Mouse (Mus musculus): ENCODE measurements around the gene Chrm1. TPM values are rescaled to one million over a fixed set of nuclear protein-coding genes. Genes with fewer than 3 reads are reported as not detected.

Gene Chrm1
- total and polyA plus RNA-seq, 3 experiments, result under 0.01 to 0.01 TPM; not detected in 1

DNA sequence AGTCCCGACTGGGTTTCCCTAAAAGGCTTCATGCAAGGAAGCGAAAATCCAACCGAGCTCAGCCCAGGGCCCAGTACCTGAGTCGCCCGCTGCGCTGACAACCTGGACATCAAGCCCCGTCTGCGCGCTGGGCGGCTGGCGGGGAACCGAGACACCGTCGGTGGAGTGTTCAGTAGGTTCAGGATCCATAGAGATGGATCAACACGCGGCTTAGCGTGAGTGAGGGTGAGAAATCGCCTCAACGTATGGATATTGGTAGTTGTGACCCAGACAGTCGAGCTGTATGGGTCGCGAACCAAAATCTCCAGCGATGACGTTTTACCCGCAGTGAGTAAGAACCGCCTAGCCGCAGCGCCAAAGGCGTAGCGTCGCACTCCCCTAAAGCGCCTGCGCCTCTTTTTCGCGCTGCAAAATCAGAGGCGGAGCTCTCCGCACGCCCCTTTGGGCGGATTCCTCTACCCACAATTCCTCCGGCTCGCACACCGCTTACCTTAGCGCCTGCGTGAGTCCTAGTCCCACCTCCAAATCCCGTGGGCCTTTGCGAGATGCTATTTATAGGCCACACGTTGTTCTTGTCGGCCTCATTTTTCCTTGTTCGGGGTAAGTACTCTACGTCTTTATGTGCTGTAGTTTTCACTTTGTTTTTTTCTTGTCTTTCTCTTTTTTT lies 59.5 kb downstream of the Chrm1 start, which contains the start of gene Slc3a2 (continued):
- peak; percentile 92 for TF ChIP-seq HCFC1 (IDR thresholded peaks at IDR 0.05; ENCODE audit: low read depth, low read length)
- TF ChIP-seq CHD1 (IDR thresholded peaks at IDR 0.05; ENCODE audit: low read depth, low read length), result no peak

- H3K79me2 ChIP-seq (ENCODE audit: control insufficient read depth, insufficient read depth, low read length, poor library complexity), result peaks cover 36% of the 10 kb centered on the region
- peak; percentile 69 for DNase-seq (ENCODE audit: low read depth, low spot score)
- H3K4me1 ChIP-seq (ENCODE audit: control insufficient read depth in 1 of 2, insufficient read depth in 2 of 2, low read length in 2 of 2), result peaks cover 0 to 7% of the 10 kb centered on the region in 2 experiments; a peak in 1 of 4 replicates
- peak overlapping the region; percentile 97 for H3K9ac ChIP-seq (ENCODE audit: control insufficient read depth, low read depth, low read length, poor library complexity, severe bottlenecking)
- H3K27ac ChIP-seq (ENCODE audit: control insufficient read depth, low read depth, low read length), result peak overlapping the region; percentile 97
- TF ChIP-seq POLR2AphosphoS2 (IDR thresholded peaks at IDR 0.05; ENCODE audit: low read length) (peak; percentile 96), MEF2A (IDR thresholded peaks at IDR 0.05; ENCODE audit: extremely low read depth, insufficient replicate concordance, low read depth, low read length, poor library complexity, severe bottlenecking) (no peak), ZKSCAN1 (IDR thresholded peaks at IDR 0.05; ENCODE audit: low read depth, low read length) (no peak), KAT2A (conservative IDR thresholded peaks at IDR 0.05; ENCODE audit: low read depth, low read length) (peak; percentile 55), USF1 (IDR thresholded peaks at IDR 0.05; ENCODE audit: low read depth, low read length) (no peak), MAFK (IDR thresholded peaks at IDR 0.05; ENCODE audit: borderline replicate concordance, low read depth, low read length) (no peak), ZMIZ1 (IDR thresholded peaks at IDR 0.05; ENCODE audit: low read depth, low read length) (peak; percentile 84), SIN3A (IDR thresholded peaks at IDR 0.05; ENCODE audit: low read length) (peak; percentile 67), RAD21 (IDR thresholded peaks at IDR 0.05; ENCODE audit: low read depth, low read length) (no peak), POLR2AphosphoS5 (IDR thresholded peaks at IDR 0.05; ENCODE audit: borderline replicate concordance, low read depth, low read length) (peak; percentile 26; the same call in 1 of the 2 replicates), CHD1 (IDR thresholded peaks at IDR 0.05; ENCODE audit: low read depth, low read length) (peak; percentile 99), NRF1 (IDR thresholded peaks at IDR 0.05; ENCODE audit: insufficient read depth, low read depth, low read length, poor library complexity, severe bottlenecking) (no peak), POLR2A (IDR thresholded peaks at IDR 0.05; ENCODE audit: control insufficient read depth in 1 of 2, insufficient read depth in 1 of 2, low read depth in 1 of 2, low read length in 2 of 2, poor library complexity in 1 of 2) (peak; percentile 29 to 59; a peak in 3 of 4 replicates), BHLHE40 (IDR thresholded peaks at IDR 0.05; ENCODE audit: borderline replicate concordance, low read depth, low read length) (no peak)
- H3K4me3 ChIP-seq (ENCODE audit: control insufficient read depth in 1 of 2, insufficient read depth in 1 of 2, low read depth in 2 of 2, low read length in 2 of 2), result peak overlapping the region; percentile 59 to 95
- no peaks in the 10 kb centered on the region for H3K27me3 ChIP-seq (ENCODE audit: control insufficient read depth in 1 of 2, insufficient read depth in 2 of 2, low read length in 2 of 2)
- no peaks in the 10 kb centered on the region for H3K9me3 ChIP-seq (replicated peaks; ENCODE audit: insufficient read depth, low read length)
- H3K36me3 ChIP-seq (ENCODE audit: control insufficient read depth in 1 of 2, insufficient read depth in 2 of 2, low read length in 2 of 2), result peaks cover 12 to 22% of the 10 kb centered on the region in 2 experiments
Measured at GRCm38 (mm10) chr19:8723574-8724346, 60.2 kb downstream of the Chrm1 start.

Data from MEL (cell line).